ENCODE assay signal across 8 mouse cellular contexts in genomic region chr1:86018235-86019055, GRCm38 (mm10). TPM values are rescaled to one million over a fixed set of nuclear protein-coding genes. Genes with fewer than 3 reads are reported as not detected.
A peak's percentile ranks its signal among the peaks of the same experiment; 100 is the strongest.
DNase-seq lines count a peak whose midpoint lies in the region; ATAC-seq lines count a peak whose summit lies in the region.

No protein-coding gene starts in this region.

- peak overlapping the region; percentile 79 for H3K4me2 ChIP-seq in embryonic facial prominence, embryonic 12.5 days (replicated peaks)
- peak overlapping the region; percentile 87 for H3K4me2 ChIP-seq in lung, embryonic 16.5 days (ENCODE audit: low read depth, low read length)

- intact Hi-C loops in heart, postnatal 10 days (cut with DNase I): no loop called here

- peak overlapping the region; percentile 53 for H3K9ac ChIP-seq in embryonic facial prominence, embryonic 12.5 days
- H3K9ac ChIP-seq in lung, embryonic 16.5 days (ENCODE audit: low read length): peak overlapping the region; percentile 64

- H3K4me1 ChIP-seq in embryonic facial prominence, embryonic 12.5 days: no peaks in the 10 kb centered on the region; the same call in 1 of the 2 replicates
- peaks cover 3% of the 10 kb centered on the region; the same call in 1 of the 2 replicates for H3K4me1 ChIP-seq in lung, embryonic 16.5 days (replicated peaks; ENCODE audit: control insufficient read depth, insufficient read depth, low read length)

- H3K27me3 ChIP-seq in embryonic facial prominence, embryonic 12.5 days: peaks cover 41% of the 10 kb centered on the region
- H3K27me3 ChIP-seq in lung, embryonic 16.5 days (ENCODE audit: control insufficient read depth, insufficient read depth, low read depth, low read length): peaks cover 20% of the 10 kb centered on the region

- 3% methylated on average over 60 of the region's 60 CpGs for WGBS in embryonic facial prominence, embryonic 12.5 days
- 3% methylated on average over 54 of the region's 60 CpGs for WGBS in lung, embryonic 16.5 days

- no peaks in the 10 kb centered on the region for H3K36me3 ChIP-seq in embryonic facial prominence, embryonic 12.5 days
- no peaks in the 10 kb centered on the region for H3K36me3 ChIP-seq in lung, embryonic 16.5 days (ENCODE audit: control insufficient read depth, insufficient read depth, low read length)

- peak; percentile 65 for DNase-seq in adrenal gland, postnatal 14 days
- DNase-seq in heart, postnatal 10 days: peak; percentile 47 to 49
- peak; percentile 45 for DNase-seq in layer of hippocampus, adult 9-11 months
- peak; percentile 73 for DNase-seq in retina, postnatal 1 day

- no peaks in the 10 kb centered on the region for H3K9me3 ChIP-seq in embryonic facial prominence, embryonic 12.5 days
- H3K9me3 ChIP-seq in lung, embryonic 16.5 days (ENCODE audit: control insufficient read depth, low read length): no peaks in the 10 kb centered on the region

- H3K4me3 ChIP-seq in embryonic facial prominence, embryonic 12.5 days: peak overlapping the region; percentile 42
- peak overlapping the region; percentile 53 for H3K4me3 ChIP-seq in lung, embryonic 16.5 days (ENCODE audit: low read length)

- ATAC-seq in CD4-positive, CD25-positive, alpha-beta regulatory T cell, adult 4 months: peak; percentile 71
- ATAC-seq in embryonic facial prominence, embryonic 12.5 days (ENCODE audit: insufficient number of reproducible peaks, insufficient read depth, low FRiP score, low TSS enrichment): peak; percentile 53
- ATAC-seq in lung, embryonic 16.5 days (ENCODE audit: low read depth): peak; percentile 60
- no peak; the same call in 1 of the 2 replicates for ATAC-seq in monocyte, adult 5-6 weeks (replicated peaks; ENCODE audit: insufficient number of reproducible peaks, low FRiP score, low TSS enrichment, poor library complexity, severe bottlenecking)

- H3K27ac ChIP-seq in embryonic facial prominence, embryonic 12.5 days: no peak overlapping the region
- no peak overlapping the region for H3K27ac ChIP-seq in lung, embryonic 16.5 days (ENCODE audit: low read length)

RNA-seq across cellular contexts. Expression of gene Spata3, which starts 1.8 kb away (rescaled TPM):
- not detected for polyA plus RNA-seq in CD4-positive, CD25-positive, alpha-beta regulatory T cell, adult 4 months (2017; shearing (Covaris generic))
- total RNA-seq in adrenal gland, postnatal 14 days (2021): not detected in 2 replicates
- polyA plus RNA-seq in embryonic facial prominence, embryonic 12.5 days (2016; fragmentation: Nextera tagmentation; extraction: Ambion mirVana): not detected in 2 replicates
- not detected for total RNA-seq in heart, postnatal 10 days (2021)
- polyA plus RNA-seq in lung, embryonic 16.5 days (2015; fragmentation: Nextera tagmentation; extraction: Ambion mirVana): not detected in 2 replicates
- total RNA-seq in monocyte, adult 5-6 weeks (2017): not detected in 3 replicates

RNA-seq across cellular contexts. Expression of gene 2810459M11Rik, which starts 27.2 kb away (rescaled TPM):
- not detected for polyA plus RNA-seq in CD4-positive, CD25-positive, alpha-beta regulatory T cell, adult 4 months (2017; shearing (Covaris generic))
- 0.23 and 3.4 TPM in 2 replicates for total RNA-seq in adrenal gland, postnatal 14 days (2021)
- polyA plus RNA-seq in embryonic facial prominence, embryonic 12.5 days (2016; fragmentation: Nextera tagmentation; extraction: Ambion mirVana): 0.34 and 0.40 TPM in 2 replicates
- not detected for total RNA-seq in heart, postnatal 10 days (2021)
- 0.72 and 0.92 TPM in 2 replicates for polyA plus RNA-seq in lung, embryonic 16.5 days (2015; fragmentation: Nextera tagmentation; extraction: Ambion mirVana)
- total RNA-seq in monocyte, adult 5-6 weeks (2017): 0.21 TPM in 1 of 3 replicates, not detected in the others

RNA-seq across cellular contexts. Expression of gene Psmd1, which starts 45.7 kb away (rescaled TPM):
- polyA plus RNA-seq in CD4-positive, CD25-positive, alpha-beta regulatory T cell, adult 4 months (2017; shearing (Covaris generic)): 10 to 100 TPM; 69.8 to 71.7 TPM
- total RNA-seq in adrenal gland, postnatal 14 days (2021): 107 TPM in 2 replicates
- polyA plus RNA-seq in embryonic facial prominence, embryonic 12.5 days (2016; fragmentation: Nextera tagmentation; extraction: Ambion mirVana): 190 and 193 TPM in 2 replicates
- total RNA-seq in heart, postnatal 10 days (2021): 100 to 1,000 TPM; 113 to 118 TPM
- 147 and 155 TPM in 2 replicates for polyA plus RNA-seq in lung, embryonic 16.5 days (2015; fragmentation: Nextera tagmentation; extraction: Ambion mirVana)
- 67.2 to 76.2 TPM (median 72.3 TPM) in 3 replicates for total RNA-seq in monocyte, adult 5-6 weeks (2017)

RNA-seq across cellular contexts. Expression of gene Gpr55, which starts 57.6 kb away (rescaled TPM):
- 10 to 100 TPM in 1 of 2 experiments, 1 to 10 TPM in 1; 2.7 to 10.2 TPM for polyA plus RNA-seq in CD4-positive, CD25-positive, alpha-beta regulatory T cell, adult 4 months (2017; shearing (Covaris generic))
- 3.0 and 3.4 TPM in 2 replicates for total RNA-seq in adrenal gland, postnatal 14 days (2021)
- 0.08 TPM in 2 replicates for polyA plus RNA-seq in embryonic facial prominence, embryonic 12.5 days (2016; fragmentation: Nextera tagmentation; extraction: Ambion mirVana)
- total RNA-seq in heart, postnatal 10 days (2021): not detected
- 0.05 TPM in 1 of 2 replicates, not detected in the other for polyA plus RNA-seq in lung, embryonic 16.5 days (2015; fragmentation: Nextera tagmentation; extraction: Ambion mirVana)
- 2.2 to 4.9 TPM (median 4.7 TPM) in 3 replicates for total RNA-seq in monocyte, adult 5-6 weeks (2017)
